Comparison of ENCODE assay signal across 16 mouse cellular contexts in the genomic region with DNA sequence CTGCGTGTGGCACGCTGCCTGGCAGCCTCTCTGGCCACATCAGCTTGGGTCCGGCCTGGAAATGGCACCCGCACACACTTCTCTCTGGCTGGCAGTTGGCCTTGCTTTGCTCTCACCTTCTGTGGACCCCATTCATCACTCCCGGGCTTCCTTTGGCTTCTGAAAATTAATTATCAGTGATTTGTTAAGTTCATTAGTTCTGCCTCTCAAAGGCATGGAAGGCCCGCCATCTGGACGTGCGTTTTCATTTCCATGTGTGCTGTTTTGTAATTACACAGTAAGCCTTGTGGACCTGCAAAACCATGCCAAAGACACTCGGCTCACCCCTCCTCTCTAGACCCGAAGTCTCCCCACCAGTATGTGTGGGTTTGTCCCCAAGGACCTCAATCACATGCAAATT. TPM values are rescaled to one million over a fixed set of nuclear protein-coding genes. Genes with fewer than 3 reads are reported as not detected.
DNase-seq lines count a peak whose midpoint lies in the region; ATAC-seq lines count a peak whose summit lies in the region.
"Had no signal": no experiment of that assay in that cellular context is flagged by ENCODE, and none has a peak within 500 bp of the region (broad histone marks: within the 10 kb centered on the region; RNA-seq: fewer than 3 reads in every experiment).

No protein-coding gene starts in this region.

- 61% methylated on average over 10 of the region's 10 CpGs for WGBS in midbrain, embryonic 12.5 days
- WGBS in midbrain, embryonic 11.5 days, result 81% methylated on average over 10 of the region's 10 CpGs
- 19% methylated on average over 10 of the region's 10 CpGs for WGBS in forebrain, embryonic 16.5 days
- WGBS in hindbrain, embryonic 15.5 days, result 21% methylated on average over 10 of the region's 10 CpGs
- 24% methylated on average over 10 of the region's 10 CpGs for WGBS in neural tube, embryonic 15.5 days
- WGBS in embryonic facial prominence, embryonic 10.5 days, result 81% methylated on average over 10 of the region's 10 CpGs

- peak overlapping the region; percentile 44 for H3K27ac ChIP-seq in midbrain, embryonic 12.5 days (replicated peaks)
- no peak overlapping the region for H3K27ac ChIP-seq in midbrain, embryonic 11.5 days (ENCODE audit: low read depth, low read length)
- H3K27ac ChIP-seq in forebrain, embryonic 16.5 days (ENCODE audit: low read length), result peak overlapping the region; percentile 9; the same call in 1 of the 2 replicates
- H3K27ac ChIP-seq in hindbrain, embryonic 15.5 days (replicated peaks), result peak overlapping the region; percentile 41
- H3K27ac ChIP-seq in neural tube, embryonic 15.5 days (replicated peaks), result peak overlapping the region; percentile 56
- no peak overlapping the region for H3K27ac ChIP-seq in embryonic facial prominence, embryonic 10.5 days (replicated peaks)
- H3K27ac ChIP-seq: heart, embryonic 15.5 days; limb, embryonic 12.5 days; liver, embryonic 15.5 days; macrophage had no signal

- ATAC-seq in midbrain, embryonic 12.5 days (ENCODE audit: low FRiP score, low read depth), result no peak
- ATAC-seq in midbrain, embryonic 11.5 days (ENCODE audit: low FRiP score), result no peak
- ATAC-seq in forebrain, embryonic 16.5 days, result peak; percentile 61
- peak; percentile 63 for ATAC-seq in hindbrain, embryonic 15.5 days (ENCODE audit: low FRiP score, low read depth)
- ATAC-seq in neural tube, embryonic 15.5 days (ENCODE audit: low FRiP score), result peak; percentile 17
- ATAC-seq: inflammation-experienced regulatory T-cells, adult 6 months had no signal

- no peak overlapping the region for H3K9ac ChIP-seq in midbrain, embryonic 12.5 days (replicated peaks)
- H3K9ac ChIP-seq in midbrain, embryonic 11.5 days (ENCODE audit: low read length), result no peak overlapping the region
- H3K9ac ChIP-seq in forebrain, embryonic 16.5 days (replicated peaks; ENCODE audit: low read depth, low read length), result no peak overlapping the region
- H3K9ac ChIP-seq in hindbrain, embryonic 15.5 days, result no peak overlapping the region
- H3K9ac ChIP-seq in neural tube, embryonic 15.5 days (replicated peaks), result no peak overlapping the region
- H3K9ac ChIP-seq: heart, embryonic 15.5 days; limb, embryonic 12.5 days; liver, embryonic 15.5 days had no signal

- no peaks in the 10 kb centered on the region for H3K9me3 ChIP-seq in midbrain, embryonic 12.5 days
- no peaks in the 10 kb centered on the region; the same call in 1 of the 2 replicates for H3K9me3 ChIP-seq in midbrain, embryonic 11.5 days (ENCODE audit: control insufficient read depth, low read length)
- no peaks in the 10 kb centered on the region for H3K9me3 ChIP-seq in forebrain, embryonic 16.5 days (ENCODE audit: control insufficient read depth, low read length)
- no peaks in the 10 kb centered on the region for H3K9me3 ChIP-seq in hindbrain, embryonic 15.5 days
- no peaks in the 10 kb centered on the region for H3K9me3 ChIP-seq in neural tube, embryonic 15.5 days (replicated peaks)
- no peaks in the 10 kb centered on the region for H3K9me3 ChIP-seq in embryonic facial prominence, embryonic 10.5 days
- H3K9me3 ChIP-seq: heart, embryonic 15.5 days; limb, embryonic 12.5 days; liver, embryonic 15.5 days had no signal

- H3K36me3 ChIP-seq in midbrain, embryonic 12.5 days, result no peaks in the 10 kb centered on the region
- no peaks in the 10 kb centered on the region for H3K36me3 ChIP-seq in midbrain, embryonic 11.5 days (ENCODE audit: control insufficient read depth, insufficient read depth, low read length)
- H3K36me3 ChIP-seq in forebrain, embryonic 16.5 days (ENCODE audit: control insufficient read depth, insufficient read depth), result no peaks in the 10 kb centered on the region
- H3K36me3 ChIP-seq in hindbrain, embryonic 15.5 days, result no peaks in the 10 kb centered on the region
- no peaks in the 10 kb centered on the region for H3K36me3 ChIP-seq in neural tube, embryonic 15.5 days
- no peaks in the 10 kb centered on the region for H3K36me3 ChIP-seq in embryonic facial prominence, embryonic 10.5 days (replicated peaks)
- H3K36me3 ChIP-seq: heart, embryonic 15.5 days; limb, embryonic 12.5 days; liver, embryonic 15.5 days had no signal

- H3K27me3 ChIP-seq in midbrain, embryonic 12.5 days, result peaks cover 41% of the 10 kb centered on the region
- peaks cover 7% of the 10 kb centered on the region for H3K27me3 ChIP-seq in midbrain, embryonic 11.5 days (ENCODE audit: control insufficient read depth, insufficient read depth, low read length)
- no peaks in the 10 kb centered on the region for H3K27me3 ChIP-seq in forebrain, embryonic 16.5 days (replicated peaks; ENCODE audit: control insufficient read depth, insufficient read depth, low read length)
- no peaks in the 10 kb centered on the region; the same call in 1 of the 2 replicates for H3K27me3 ChIP-seq in hindbrain, embryonic 15.5 days
- H3K27me3 ChIP-seq in neural tube, embryonic 15.5 days (replicated peaks), result no peaks in the 10 kb centered on the region
- H3K27me3 ChIP-seq in embryonic facial prominence, embryonic 10.5 days (replicated peaks; ENCODE audit: low read depth, poor library complexity, severe bottlenecking), result peaks cover 49% of the 10 kb centered on the region
- H3K27me3 ChIP-seq: liver, embryonic 15.5 days had no signal

- H3K4me2 ChIP-seq in midbrain, embryonic 12.5 days (replicated peaks), result no peak overlapping the region
- no peak overlapping the region for H3K4me2 ChIP-seq in midbrain, embryonic 11.5 days
- no peak overlapping the region for H3K4me2 ChIP-seq in forebrain, embryonic 16.5 days (ENCODE audit: low read length)
- H3K4me2 ChIP-seq in hindbrain, embryonic 15.5 days, result no peak overlapping the region
- no peak overlapping the region for H3K4me2 ChIP-seq in neural tube, embryonic 15.5 days
- H3K4me2 ChIP-seq: heart, embryonic 15.5 days; limb, embryonic 12.5 days; liver, embryonic 15.5 days had no signal

- peaks cover 61% of the 10 kb centered on the region for H3K4me1 ChIP-seq in midbrain, embryonic 12.5 days
- peaks cover 30% of the 10 kb centered on the region for H3K4me1 ChIP-seq in midbrain, embryonic 11.5 days (ENCODE audit: control insufficient read depth, insufficient read depth, low read length)
- H3K4me1 ChIP-seq in forebrain, embryonic 16.5 days (replicated peaks; ENCODE audit: control insufficient read depth, insufficient read depth, low read length), result peaks cover 60% of the 10 kb centered on the region
- H3K4me1 ChIP-seq in hindbrain, embryonic 15.5 days (replicated peaks), result peaks cover 77% of the 10 kb centered on the region
- H3K4me1 ChIP-seq in neural tube, embryonic 15.5 days, result peaks cover 81% of the 10 kb centered on the region
- peaks cover 44% of the 10 kb centered on the region for H3K4me1 ChIP-seq in embryonic facial prominence, embryonic 10.5 days
- H3K4me1 ChIP-seq: heart, embryonic 15.5 days; limb, embryonic 12.5 days; liver, embryonic 15.5 days had no signal

- no peak overlapping the region for H3K4me3 ChIP-seq in midbrain, embryonic 12.5 days
- no peak overlapping the region for H3K4me3 ChIP-seq in midbrain, embryonic 11.5 days (ENCODE audit: low read depth, low read length)
- no peak overlapping the region for H3K4me3 ChIP-seq in forebrain, embryonic 16.5 days (replicated peaks; ENCODE audit: low read length)
- no peak overlapping the region for H3K4me3 ChIP-seq in hindbrain, embryonic 15.5 days
- H3K4me3 ChIP-seq in neural tube, embryonic 15.5 days (replicated peaks), result no peak overlapping the region
- H3K4me3 ChIP-seq in embryonic facial prominence, embryonic 10.5 days, result no peak overlapping the region
- H3K4me3 ChIP-seq: heart, embryonic 15.5 days; limb, embryonic 12.5 days; liver, embryonic 15.5 days had no signal

- no peak for DNase-seq in midbrain, embryonic 11.5 days (ENCODE audit: low spot score, missing footprints)
- DNase-seq in embryonic facial prominence, embryonic 10.5 days (ENCODE audit: low spot score), result no peak
- no peak for DNase-seq in lung, postnatal 25 days (ENCODE audit: low spot score)
- DNase-seq: cerebellum, adult 8-10 months; embryo, embryonic 11 days; layer of hippocampus, postnatal 36 days; right cerebral cortex, adult 18-20 months had no signal

RNA-seq across cellular contexts. Expression of a gene that starts 53.4 kb away (rescaled TPM):
- polyA plus RNA-seq in midbrain, embryonic 12.5 days (2016; fragmentation: Nextera tagmentation; extraction: Ambion mirVana), result 12.2 and 14.8 TPM in 2 replicates
- 8.8 and 10.2 TPM in 2 replicates for polyA plus RNA-seq in midbrain, embryonic 11.5 days (2014; fragmentation: Nextera tagmentation; extraction: Ambion mirVana)
- 18.2 and 21.3 TPM in 2 replicates for polyA plus RNA-seq in forebrain, embryonic 16.5 days (2015; fragmentation: Nextera tagmentation; extraction: Ambion mirVana)
- polyA plus RNA-seq in hindbrain, embryonic 15.5 days (2015; fragmentation: Nextera tagmentation; extraction: Ambion mirVana), result 23.5 and 25.7 TPM in 2 replicates
- polyA plus RNA-seq in neural tube, embryonic 15.5 days (2015; fragmentation: Nextera tagmentation; extraction: Ambion mirVana), result 32.8 and 36.8 TPM in 2 replicates
- 2.3 and 3.9 TPM in 2 replicates for polyA plus RNA-seq in embryonic facial prominence, embryonic 10.5 days (2016; fragmentation: Nextera tagmentation; extraction: Ambion mirVana)
- polyA plus RNA-seq: inflammation-experienced regulatory T-cells, adult 6 months had no signal

Comparison
In these comparisons a context has a peak if more than half of its experiments do, and no peak if none do; other contexts are left out.
1. H3K27ac ChIP-seq: peak in midbrain, embryonic 12.5 days (single experiment), forebrain, embryonic 16.5 days (single experiment), hindbrain, embryonic 15.5 days (single experiment) and neural tube, embryonic 15.5 days (single experiment); none in midbrain, embryonic 11.5 days (single experiment) and embryonic facial prominence, embryonic 10.5 days (single experiment).
2. ATAC-seq: peak in forebrain, embryonic 16.5 days (single experiment), hindbrain, embryonic 15.5 days (single experiment) and neural tube, embryonic 15.5 days (single experiment); none in midbrain, embryonic 12.5 days (single experiment) and midbrain, embryonic 11.5 days (single experiment).